Mouse (Mus musculus): ENCODE measurements at regions not wholly inside any gene's neighbourhood (a gene's known extent, or its start where the extent isn't known, plus 50 kb on each side); places are given as distances from the start of the nearest gene placed in this dataset.

DNA sequence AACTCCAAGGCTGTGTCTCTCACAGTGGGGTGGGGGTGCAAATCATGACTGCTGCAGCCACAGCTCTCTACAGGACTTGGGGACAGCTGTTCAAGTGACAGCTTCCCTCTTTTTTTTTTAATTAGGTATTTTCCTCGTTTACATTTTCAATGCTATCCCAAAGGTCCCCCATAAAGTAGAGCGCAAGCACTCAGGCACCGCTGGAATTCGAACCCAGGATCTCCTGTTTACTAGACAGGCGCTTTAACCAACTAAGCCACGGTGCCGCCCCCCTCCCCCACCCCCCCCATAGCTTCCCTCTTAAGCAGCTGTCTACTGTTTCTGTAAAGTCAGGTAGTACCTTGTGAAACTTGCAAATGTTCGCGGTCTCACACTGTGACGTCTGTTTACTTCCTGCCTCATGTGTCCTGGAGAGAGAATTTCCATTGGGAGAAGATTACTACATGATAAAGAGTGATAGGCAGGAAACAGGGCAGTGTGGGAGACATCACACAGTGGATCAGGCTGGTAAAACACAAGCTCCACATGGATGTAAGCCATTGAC lies 324.7 kb downstream of the 1700129C05Rik start:
- no peak for DNase-seq (ENCODE audit: low spot score)

GRCm38 (mm10) chr14:58816540-58816876 lies 326.2 kb downstream of the 1700129C05Rik start:
- DNase-seq (ENCODE audit: low spot score) = no peak

DNA sequence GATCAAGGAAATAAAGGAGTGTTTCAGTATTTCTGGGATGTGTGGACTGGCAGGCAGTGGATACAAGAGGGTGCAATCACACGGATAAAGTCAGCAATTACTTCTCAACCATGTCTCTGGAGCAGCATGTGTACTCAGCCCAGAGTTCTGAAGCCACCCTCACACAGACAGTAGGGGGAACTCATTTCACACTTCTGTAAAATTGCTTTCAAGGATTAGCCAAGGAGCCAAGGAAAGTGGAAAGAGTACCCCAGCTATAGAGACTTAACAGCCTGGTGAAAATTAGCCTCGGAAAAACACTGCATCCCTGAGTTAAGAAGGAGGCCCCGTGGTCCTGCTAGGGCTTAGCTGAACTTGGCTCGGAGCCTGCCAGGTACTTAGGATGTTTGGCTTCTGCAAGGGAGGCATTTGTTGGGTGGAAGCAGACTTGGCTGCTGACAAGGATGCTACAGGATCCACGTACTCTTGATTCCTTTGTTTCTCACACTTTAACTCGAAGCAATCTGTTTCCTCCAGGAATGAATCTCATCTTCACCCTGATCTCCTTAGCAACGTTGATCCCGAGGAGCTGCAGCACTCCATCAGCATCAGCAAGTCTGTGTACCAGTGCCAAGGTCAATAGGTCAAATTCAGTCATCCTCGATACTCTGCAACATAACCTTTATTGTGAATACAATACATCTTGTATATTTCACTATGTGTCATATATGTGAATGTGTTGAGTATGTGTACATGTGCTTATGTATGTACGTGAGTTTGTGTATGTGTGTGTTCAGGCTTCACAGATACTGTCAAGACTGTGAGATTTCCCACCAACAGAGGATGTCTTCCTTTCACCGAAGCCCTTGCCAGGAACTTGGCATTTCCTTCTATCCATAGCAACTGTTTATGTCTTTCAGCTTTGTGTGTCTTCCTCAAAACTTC lies 326.8 kb downstream of the 1700129C05Rik start:
- DNase-seq (ENCODE audit: low spot score) = no peak

GRCm38 (mm10) chr14:58812585-58812984 lies 330.1 kb downstream of the 1700129C05Rik start:
- no peak for DNase-seq (ENCODE audit: low spot score)

- no peak for DNase-seq (ENCODE audit: low spot score)
These were observed 341.3 kb downstream of the 1700129C05Rik start for GRCm38 (mm10) chr14:58801402-58801861.

DNA sequence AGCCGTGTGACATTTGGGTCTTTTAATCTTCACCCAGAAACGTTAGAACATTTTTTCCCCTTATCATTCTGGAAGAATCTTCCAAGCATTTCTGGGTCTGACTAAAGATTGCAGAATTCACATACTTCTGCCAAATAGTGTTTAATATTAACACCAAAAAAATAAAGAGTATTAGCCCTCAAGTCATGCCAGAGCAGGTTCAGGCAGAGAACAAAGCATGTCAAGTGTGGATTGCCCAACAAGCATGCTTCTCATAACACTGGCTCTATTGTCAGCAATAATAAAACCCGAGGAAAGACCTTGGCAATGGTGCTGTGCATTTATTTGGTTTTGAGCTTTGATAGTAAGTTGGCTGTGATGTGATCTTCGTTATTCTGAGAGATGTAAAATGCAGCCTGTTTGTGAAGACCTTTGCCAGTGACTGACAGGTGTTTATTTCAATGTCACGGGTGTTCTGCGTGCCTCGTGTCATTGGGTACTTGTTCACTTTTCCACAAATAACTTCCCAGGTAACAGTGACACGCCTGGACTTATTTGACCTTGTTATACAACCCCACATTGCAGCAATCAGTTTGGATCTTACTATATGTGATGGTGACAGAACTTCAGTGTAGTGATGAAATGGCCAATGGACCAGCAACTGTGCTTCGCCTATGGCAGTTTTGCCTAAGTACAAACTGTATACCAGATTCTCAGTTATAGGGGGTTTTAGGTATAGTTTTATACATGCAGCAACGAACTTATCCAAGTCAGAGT lies 354.3 kb downstream of the 1700129C05Rik start:
- DNase-seq (ENCODE audit: low spot score) = no peak

DNA sequence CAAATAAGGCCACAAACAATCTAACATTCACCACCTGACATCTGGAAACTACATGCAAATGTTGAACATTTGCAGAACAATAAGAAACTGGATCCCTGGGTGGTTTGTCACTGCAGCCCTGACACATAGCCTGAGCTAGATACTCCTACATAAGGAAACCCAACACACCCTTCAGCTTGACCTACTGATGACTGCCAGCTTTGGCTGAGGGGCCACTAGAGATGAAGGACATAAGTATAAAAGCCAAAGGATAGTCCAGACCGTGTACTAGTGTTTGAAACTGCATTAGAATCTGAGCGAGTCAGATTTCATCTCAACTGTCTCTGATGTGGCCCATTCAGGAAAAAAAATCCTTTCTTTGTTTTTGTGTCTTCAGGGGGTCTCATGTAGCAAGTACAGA lies 355.1 kb downstream of the 1700129C05Rik start:
- DNase-seq (ENCODE audit: low spot score) = no peak

DNA sequence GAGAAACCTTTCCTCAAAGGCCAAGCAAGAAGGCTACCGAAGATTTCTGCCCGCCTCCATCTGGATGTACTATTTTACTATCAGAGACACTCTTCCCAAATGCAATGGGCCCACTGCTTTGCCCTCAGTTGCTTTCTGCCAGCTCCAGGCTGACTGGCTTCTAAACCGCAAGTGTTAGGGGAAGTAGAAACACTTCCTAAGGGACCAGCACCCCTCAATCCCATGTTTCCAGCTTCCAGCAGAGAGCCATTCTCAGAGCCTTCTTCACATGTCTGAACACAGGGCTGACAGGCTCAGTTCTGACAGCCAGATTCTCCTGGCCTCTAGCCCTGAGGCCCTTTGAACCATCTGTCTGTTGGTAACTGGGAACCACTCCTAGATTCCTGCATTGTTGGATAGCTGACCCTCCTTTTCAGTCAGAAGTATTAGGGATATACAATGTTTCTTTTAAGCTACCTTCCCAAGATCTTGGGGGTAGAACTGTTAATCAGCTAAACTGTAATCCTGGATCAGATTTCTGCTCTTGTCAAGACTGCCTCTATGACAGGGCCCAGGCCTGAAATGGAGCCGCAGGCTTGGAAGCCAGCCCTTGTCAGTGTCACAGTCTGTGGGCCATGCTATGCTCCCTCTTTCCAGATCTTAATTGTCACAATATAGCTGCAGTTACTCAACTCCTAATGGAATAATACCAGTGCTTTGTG lies 355.8 kb downstream of the 1700129C05Rik start:
- no peak for DNase-seq (ENCODE audit: low spot score)

DNA sequence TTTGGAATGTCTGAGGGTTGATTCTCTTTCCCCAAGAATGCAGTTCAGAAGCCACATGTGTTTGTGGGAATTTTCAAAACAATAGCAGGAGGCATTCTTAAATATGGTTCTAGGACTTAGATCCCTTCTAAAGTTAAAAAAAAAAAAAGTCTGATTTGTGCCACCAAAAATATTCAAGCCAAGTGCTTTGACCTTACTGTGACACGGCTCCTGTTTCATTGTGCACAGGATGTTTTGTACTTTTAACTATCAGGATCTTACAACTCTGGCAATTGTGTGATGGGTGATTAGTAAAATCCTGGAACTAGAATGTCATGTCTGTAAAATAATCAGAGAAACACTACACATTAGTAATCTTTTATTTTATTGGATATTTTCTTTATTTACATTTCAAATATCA lies 359.5 kb downstream of the 1700129C05Rik start:
- DNase-seq (ENCODE audit: low spot score) = no peak

DNA sequence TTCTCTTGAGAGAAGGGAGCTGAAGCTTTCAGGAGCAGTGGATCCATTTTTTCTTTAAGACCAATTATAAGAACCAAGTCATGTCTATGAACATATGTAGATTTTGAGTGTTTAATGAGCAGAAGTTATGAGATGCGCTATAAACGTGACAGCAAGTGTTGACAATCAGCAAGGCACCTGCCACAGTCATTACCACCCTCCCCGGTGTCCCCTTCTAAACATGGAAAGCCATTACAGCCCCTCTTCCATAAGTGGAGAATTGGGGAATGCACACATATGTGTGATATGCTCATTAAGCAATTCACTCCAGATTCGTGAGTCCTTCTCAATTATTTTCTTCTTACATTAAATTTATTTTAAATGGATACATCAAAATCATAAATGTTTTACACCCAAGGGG lies 362.4 kb downstream of the 1700129C05Rik start:
- no peak for DNase-seq (ENCODE audit: low spot score)

- no peak for DNase-seq (ENCODE audit: low spot score)
These were observed 364.0 kb downstream of the 1700129C05Rik start for GRCm38 (mm10) chr14:58778675-58779074.

GRCm38 (mm10) chr14:58761291-58761690 lies 381.4 kb downstream of the 1700129C05Rik start:
- no peak for DNase-seq (ENCODE audit: low spot score)

GRCm38 (mm10) chr14:58759759-58760158 lies 382.9 kb downstream of the 1700129C05Rik start:
- DNase-seq (ENCODE audit: low spot score) = no peak

DNA sequence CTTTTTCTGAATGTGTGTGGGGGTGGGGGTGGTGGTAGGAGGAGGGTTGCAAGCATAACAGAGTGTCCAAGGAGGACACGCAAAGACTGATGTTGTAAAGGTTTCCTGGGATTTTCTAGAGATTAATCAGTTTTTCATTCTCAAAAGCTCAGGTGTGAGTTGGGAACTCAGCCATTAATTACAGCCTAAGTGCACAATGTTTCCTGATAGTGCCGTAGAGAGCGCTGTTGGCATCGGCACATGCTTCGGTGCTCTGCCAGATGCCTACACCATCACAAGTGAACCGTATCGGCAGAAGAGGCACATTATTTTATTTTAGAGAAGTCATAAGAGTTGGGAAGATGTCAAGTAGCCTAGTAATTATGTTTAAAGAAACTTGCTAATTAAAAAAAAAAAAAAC lies 388.9 kb downstream of the 1700129C05Rik start:
- DNase-seq (ENCODE audit: low spot score) = no peak

GRCm38 (mm10) chr14:58753136-58753535 lies 389.6 kb downstream of the 1700129C05Rik start:
- no peak for DNase-seq (ENCODE audit: low spot score)

GRCm38 (mm10) chr14:58726418-58726817 lies 416.3 kb downstream of the 1700129C05Rik start:
- no peak for DNase-seq (ENCODE audit: low spot score)

- DNase-seq (ENCODE audit: low spot score) = no peak
These were observed 427.8 kb downstream of the 1700129C05Rik start for GRCm38 (mm10) chr14:58714856-58715255.

- no peak for DNase-seq (ENCODE audit: low spot score)
These were observed 432.8 kb downstream of the 1700129C05Rik start for GRCm38 (mm10) chr14:58709861-58710260.

- no peak for DNase-seq (ENCODE audit: low spot score)
These were observed 433.4 kb downstream of the 1700129C05Rik start for GRCm38 (mm10) chr14:58709281-58709680.

- DNase-seq (ENCODE audit: low spot score) = peak; percentile 62
These were observed 440.9 kb downstream of the 1700129C05Rik start for GRCm38 (mm10) chr14:58701765-58702164.

GRCm38 (mm10) chr14:58691129-58691828 lies 451.4 kb downstream of the 1700129C05Rik start:
- no peak for DNase-seq (ENCODE audit: low spot score)
